Mouse (Mus musculus): ENCODE results near the gene Kdelr1.
A peak's percentile ranks its signal among the peaks of the same experiment; 100 is the strongest.
"Not testable (repeated sequence)": the region's sequence is repeated elsewhere in the genome, so short reads cannot be mapped to it uniquely, and the experiment has no call there.

Kdelr1 gene

DNA sequence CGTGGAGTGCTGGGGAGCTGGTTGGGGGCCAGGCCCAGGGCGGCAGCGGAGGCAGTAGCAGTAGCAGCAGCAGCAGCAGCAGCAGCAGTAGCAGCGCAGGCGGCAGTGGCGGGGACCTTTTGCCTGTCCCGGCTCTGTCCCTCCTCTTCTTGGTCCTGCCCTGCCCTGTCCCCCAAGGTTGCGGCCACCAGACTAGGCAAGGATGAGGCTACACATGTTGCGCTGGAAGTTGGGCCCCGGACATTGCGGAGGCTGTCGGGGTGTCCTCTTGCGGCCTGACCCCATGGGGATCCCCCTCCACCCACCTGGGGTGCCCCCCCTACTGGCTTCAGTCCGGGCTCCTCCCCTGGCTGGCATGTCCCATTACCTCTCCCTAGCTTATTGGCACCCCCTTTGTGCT, 2.8 kb upstream of the Kdelr1 start:
- no peak for DNase-seq (ENCODE audit: low spot score in 2 of 2)

DNA sequence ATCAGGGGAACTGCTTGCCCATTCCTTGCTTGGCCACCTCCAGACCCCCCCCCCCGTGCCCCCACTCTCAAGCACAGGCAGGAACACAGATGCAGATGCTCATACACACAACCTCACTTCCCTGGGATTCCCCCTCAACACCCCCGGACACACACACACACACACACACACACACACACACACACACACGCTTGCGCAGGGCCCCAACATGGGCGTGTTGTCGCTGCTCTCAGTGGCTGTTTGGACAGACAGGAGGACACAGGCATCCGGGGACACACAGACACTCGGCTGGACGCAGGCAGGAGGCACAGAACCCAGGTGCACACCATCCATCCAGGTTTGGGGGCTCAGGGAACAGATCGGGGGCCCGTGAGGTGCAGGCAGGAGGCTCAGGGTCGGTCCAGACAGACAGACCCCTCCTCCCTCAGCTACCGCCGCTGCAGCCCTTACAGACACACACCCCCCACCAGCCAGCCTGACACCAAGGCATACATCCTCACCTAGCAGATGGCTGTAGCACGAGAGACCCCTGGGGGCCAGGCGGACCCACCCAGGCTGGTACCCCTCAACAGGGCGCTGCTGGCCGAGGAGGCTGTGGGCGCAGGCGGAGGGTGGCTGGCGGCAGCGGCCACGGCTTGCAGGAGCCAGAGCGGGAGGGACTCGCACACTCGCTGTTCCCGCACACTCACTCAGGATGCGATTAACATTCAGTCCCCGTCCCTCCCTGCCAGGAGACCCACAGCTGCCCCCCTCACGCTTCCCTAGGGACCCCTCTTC, 2.1 kb upstream of the Kdelr1 start:
- no peak for DNase-seq (ENCODE audit: low spot score in 2 of 2)

GRCm38 (mm10) chr7:45873061-45873947, 732 bp downstream of the Kdelr1 start:
- peak in 1 of 2 experiments; percentile 57 for DNase-seq (ENCODE audit: low spot score in 2 of 2)

DNA sequence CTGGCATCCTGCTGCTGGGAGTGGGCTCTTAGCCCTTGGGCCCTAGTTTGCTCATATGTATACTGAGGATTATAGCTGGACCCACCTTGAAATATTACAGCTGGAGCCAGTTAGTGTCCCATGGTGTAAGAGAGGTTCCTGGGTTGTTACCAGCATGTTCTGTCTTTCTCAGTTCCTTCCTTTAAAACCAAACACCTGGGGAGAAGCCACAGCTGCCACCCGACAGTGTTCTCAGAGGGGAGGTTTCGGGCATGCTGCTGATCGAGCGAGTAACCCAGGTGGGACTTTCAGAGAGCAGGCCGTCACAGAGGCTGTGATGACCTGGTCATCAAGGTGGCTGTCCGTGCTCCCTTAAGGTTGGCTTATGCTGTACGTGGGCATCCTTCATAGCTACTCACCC, 4.3 kb downstream of the Kdelr1 start:
- DNase-seq (ENCODE audit: low spot score in 2 of 2) = no peak

- DNase-seq (ENCODE audit: low spot score in 2 of 2) = not testable (repeated sequence)
These were observed 5.7 kb downstream of the Kdelr1 start, which contains the start of gene Grin2d for GRCm38 (mm10) chr7:45878278-45878677. Grin2d (minus strand) TSS chr7:45878378.

- no peak for DNase-seq (ENCODE audit: low spot score in 2 of 2)
These were observed 8.0 kb downstream of the Kdelr1 start for GRCm38 (mm10) chr7:45880531-45880930.

- DNase-seq (ENCODE audit: low spot score in 2 of 2) = no peak
These were observed 8.4 kb downstream of the Kdelr1 start for GRCm38 (mm10) chr7:45881011-45881410.

DNA sequence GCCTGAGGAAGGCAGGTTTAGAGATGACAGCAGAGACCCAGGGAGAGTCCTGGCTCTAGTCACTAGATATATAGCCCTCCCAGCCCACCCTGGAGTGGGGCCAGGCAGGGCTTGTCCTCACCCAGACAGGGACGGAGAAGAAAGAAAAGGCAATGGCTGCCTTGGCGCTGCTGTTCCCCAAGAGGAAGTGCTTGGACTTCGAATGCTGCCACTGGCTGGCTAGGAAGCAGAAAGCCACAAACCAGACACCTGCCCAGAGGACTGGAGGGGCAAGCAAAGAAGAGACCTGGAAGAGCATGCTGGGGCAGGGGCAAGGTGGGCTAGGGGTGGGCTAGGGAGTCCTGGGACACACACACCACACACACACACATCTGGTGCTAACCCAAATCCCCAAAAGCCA, 14.7 kb downstream of the Kdelr1 start:
- no peak for DNase-seq (ENCODE audit: low spot score in 2 of 2)

DNA sequence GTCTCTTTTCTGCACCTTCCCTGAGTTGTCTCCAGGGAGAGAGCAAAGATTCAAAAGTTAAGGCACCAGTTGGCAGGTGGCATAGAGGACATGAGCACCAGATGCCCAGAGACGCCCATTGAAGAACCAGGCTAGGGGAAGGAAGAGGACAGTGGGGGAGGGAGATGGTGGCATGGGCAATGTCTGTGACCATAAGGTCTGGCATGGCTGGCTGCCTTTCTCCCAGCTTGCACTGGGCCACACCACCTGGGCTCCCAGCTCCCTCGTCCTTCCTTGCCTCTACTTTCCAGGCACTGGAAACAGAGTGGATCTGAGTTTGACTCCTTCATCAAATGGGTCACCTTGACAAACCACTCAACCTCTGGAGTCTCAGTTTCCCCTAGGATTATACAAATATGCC, 20.1 kb downstream of the Kdelr1 start:
- DNase-seq (ENCODE audit: low spot score in 2 of 2) = no peak

DNA sequence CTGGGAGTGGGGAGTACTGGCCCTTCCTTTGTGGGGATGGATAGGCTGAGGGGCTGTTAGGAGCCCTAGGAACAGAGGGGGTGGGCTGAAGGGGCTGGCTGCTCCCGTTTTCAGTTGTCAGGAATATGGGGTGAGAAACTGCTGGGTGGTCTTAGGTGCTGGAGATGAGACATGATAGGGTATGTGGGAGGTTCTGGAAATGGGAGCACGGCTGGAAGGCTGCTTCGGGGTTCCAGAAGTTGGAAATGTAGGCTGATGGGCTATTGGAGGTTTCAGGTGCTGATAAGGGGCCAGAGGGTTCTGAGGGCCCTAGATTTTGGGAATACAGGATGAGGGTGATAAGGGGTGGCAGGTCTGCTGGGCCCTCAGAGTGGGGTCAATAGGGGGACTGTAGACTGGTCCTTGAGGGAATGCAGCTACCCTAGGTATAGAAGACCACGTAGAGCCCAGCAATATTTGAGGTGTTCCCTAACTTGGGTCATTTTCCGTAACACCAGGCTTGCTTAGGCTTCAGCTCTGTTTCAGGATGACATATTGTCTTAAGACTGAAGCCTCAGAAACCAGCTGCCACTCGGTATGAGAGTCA, 23.5 kb downstream of the Kdelr1 start:
- DNase-seq (ENCODE audit: low spot score in 2 of 2) = no peak

DNA sequence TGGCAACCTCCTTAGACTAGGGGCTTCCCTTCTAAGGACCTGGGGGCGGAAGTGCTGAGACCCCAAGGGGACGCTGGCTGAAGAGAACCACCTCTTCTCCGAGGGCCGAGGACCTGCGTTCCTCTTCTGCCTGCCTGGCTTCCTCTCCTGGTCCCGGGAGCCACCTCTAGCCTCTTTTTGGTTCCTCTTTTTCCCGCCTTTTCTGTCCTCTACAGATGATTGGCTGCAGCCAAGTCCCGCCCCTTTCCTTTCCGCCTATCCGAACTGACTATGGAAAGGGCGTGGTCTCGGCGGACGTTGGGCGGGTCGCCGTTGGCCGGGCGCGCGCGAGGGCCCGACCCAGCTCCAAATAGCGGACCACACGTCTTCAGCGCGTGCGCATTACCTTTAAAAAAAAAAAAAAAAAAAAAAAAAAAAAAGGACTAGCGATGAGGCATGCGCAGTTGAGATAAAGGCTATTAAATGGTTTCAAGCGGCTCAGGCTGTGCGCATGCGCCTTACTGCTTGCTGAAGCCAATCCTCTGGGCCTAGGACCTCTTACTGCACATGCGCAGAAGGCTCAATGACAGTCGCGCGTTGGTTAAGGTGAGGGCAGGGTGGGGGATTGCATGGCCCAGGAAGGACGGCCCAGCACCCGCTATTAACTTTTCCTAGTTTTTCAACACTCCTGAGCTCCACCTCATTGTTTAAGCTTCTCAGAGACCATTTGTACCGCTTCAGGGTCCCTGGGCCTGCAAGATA, 24.1 kb downstream of the Kdelr1 start, which contains the start of the genes Syngr4 and Tmem143:
TSS of gene Syngr4 (minus strand) at position 198 of the 741 bp plus-strand sequence.
TSS of gene Tmem143 (plus strand) at position 425 of the 741 bp plus-strand sequence.
- DNase-seq (ENCODE audit: low spot score in 2 of 2) = peak; percentile 94 to 97

DNA sequence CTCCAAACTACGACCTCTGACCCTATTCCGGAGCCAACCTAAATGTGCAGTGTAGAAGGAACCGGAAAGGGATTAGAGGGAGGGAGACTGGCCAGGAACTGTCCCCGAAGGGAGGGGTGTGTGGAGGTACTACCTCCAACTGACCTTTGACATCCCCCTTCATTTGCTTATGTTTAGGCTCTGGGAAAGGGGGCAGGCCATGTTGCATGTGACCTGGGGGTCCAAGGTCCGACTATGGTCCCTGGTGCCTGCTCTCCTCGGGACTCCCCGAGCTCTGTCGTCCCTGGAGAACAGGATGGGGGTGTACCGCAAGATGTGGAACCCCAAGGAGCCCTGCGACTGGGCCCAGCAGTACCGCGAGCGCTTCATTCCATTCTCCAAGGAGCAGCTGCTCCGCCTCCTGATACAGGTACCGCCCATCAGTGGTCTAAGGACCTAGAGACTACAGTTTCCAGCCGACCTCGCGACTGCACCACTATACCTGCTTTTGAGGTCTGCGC, 24.7 kb downstream of the Kdelr1 start:
- peak in 1 of 2 experiments; percentile 61 for DNase-seq (ENCODE audit: low spot score in 2 of 2)

DNA sequence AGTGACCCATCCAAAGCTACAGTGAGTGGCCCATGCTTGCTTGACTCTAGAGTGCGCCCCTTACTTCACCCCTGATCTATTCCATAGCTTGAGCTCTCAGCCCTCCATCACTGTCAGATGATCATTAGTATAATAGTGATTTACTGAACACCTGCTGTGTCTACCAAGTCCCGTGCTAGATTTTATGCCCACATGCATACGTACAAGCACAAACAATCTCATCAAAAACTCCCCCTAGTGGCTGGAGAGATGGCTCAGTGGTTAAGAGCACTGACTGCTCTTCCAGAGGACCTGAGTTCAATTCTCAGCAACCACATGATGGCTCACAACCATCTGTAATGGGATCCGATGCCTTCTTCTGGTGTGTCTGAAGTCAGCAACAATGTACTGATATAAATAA, 25.6 kb downstream of the Kdelr1 start:
- not testable (repeated sequence) for DNase-seq (ENCODE audit: low spot score in 2 of 2)

- DNase-seq (ENCODE audit: low spot score in 2 of 2) = no peak
These were observed 29.0 kb downstream of the Kdelr1 start for GRCm38 (mm10) chr7:45901562-45901961.

DNA sequence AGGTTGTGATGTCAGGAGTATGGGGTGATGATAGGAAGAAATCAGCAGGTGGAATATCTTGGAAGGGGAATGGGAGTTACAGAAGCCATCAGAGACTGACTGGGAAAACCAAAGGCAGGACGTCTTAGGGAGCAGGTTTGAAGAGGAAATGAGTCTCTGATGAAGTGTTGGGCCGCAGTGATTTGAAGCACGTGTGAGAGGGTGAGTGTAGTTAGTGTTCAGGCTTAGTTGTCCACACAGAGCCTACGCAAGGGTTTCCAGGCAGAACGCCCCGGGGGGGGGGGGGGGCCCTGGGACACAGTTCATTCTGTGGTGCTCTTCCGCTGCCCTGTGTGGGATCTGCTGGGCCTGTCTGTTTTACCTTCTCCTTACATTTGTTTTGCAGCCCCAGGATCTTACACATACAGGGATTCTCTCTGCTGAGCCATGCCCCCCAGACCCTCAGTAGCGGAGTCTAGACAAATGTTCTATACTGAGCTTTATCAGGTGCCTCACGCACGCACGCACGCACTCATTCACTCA, 30.0 kb downstream of the Kdelr1 start:
- no peak for DNase-seq (ENCODE audit: low spot score in 2 of 2)

- no peak for DNase-seq (ENCODE audit: low spot score in 2 of 2)
These were observed 34.0 kb downstream of the Kdelr1 start for GRCm38 (mm10) chr7:45906622-45907021.

DNA sequence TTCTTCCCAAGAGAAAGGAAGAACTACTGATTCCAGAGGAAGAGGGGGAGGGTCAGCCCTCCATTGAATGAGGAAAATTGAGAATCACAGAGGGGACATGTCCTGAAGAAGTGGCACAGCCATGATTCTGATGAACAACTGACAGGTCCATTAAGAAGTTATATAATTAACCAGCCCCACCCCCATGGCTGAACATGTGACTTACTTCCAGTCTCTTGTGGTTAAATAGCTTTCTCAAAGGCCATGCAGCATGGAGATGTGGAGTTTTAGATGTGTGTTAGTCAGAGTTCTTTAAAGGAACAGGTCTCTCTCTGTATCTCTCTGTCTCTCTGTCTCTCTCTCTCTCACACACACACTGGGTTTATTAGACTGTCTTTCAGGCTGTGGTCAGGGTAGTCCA, 35.8 kb downstream of the Kdelr1 start:
- no peak for DNase-seq (ENCODE audit: low spot score in 2 of 2)

- no peak for DNase-seq (ENCODE audit: low spot score in 2 of 2)
These were observed 36.6 kb downstream of the Kdelr1 start for GRCm38 (mm10) chr7:45909145-45909544.

DNA sequence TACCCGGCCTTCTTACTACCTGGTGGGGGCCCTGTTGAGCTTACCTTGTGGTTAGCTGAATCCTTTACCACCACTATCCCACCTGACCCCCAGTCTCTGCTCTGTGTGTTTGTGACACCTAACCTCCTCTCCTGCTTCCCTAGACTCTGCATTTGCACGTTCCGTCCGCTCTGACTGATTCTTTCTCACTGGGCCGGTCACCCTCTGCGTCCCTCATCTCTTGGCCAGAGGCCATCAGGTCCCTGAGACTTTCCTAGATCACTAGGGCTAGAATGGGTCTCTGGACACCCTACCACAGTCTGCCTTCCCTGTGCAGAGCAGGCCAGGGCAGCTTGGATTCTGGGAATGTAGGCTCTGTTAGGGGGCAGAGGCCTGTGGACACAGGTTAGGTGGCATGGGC, 41.5 kb downstream of the Kdelr1 start:
- DNase-seq (ENCODE audit: low spot score in 2 of 2) = no peak

- no peak for DNase-seq (ENCODE audit: low spot score in 2 of 2)
These were observed 42.4 kb downstream of the Kdelr1 start for GRCm38 (mm10) chr7:45915011-45915410.

Data from left cerebral cortex, adult 9 months (tissue).